Mouse (Mus musculus): ENCODE measurements at regions not wholly inside any gene's neighbourhood (a gene's known extent, or its start where the extent isn't known, plus 50 kb on each side); places are given as distances from the start of the nearest gene placed in this dataset.

DNA sequence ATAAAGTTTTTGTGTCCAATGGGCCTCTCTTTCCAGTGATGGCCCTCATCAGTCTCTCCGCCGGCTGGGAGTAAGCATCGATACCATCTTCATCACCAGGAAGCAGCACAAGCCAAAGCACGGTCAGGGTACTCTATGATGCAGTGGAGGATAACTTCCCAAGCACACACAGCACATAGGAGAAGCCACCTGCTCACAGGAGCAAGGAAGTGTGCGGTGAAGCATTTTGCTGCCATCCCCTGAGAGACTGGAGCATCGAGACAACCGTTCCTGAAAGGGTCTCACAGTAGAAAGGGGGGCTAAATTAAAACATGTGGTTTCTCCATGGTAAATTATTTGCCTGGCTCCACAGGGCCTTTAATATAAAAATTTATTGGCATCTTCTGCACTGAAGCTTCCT is 277.1 kb downstream of the Lrig3 start:
- TF ChIP-seq CTCF (IDR thresholded peaks at IDR 0.05; ENCODE audit: extremely low read depth, insufficient read length, insufficient replicate concordance, low read depth, low read length) (no peak), POLR2A (IDR thresholded peaks at IDR 0.05; ENCODE audit: low read depth, low read length) (no peak)
